Mouse (Mus musculus): ENCODE data around the gene 2510039O18Rik. TPM values are rescaled to one million over a fixed set of nuclear protein-coding genes. Genes with fewer than 3 reads are reported as not detected.

2510039O18Rik gene
- total RNA-seq, 1 experiment from 2014 or later: 50.6 TPM

- no peak for ATAC-seq (ENCODE audit: extremely low read depth, insufficient number of reproducible peaks, low FRiP score, poor library complexity, severe bottlenecking)
Measured at GRCm38 (mm10) chr4:147934611-147935010, 6.1 kb upstream of the 2510039O18Rik start.

- no peak for ATAC-seq (ENCODE audit: extremely low read depth, insufficient number of reproducible peaks, low FRiP score, poor library complexity, severe bottlenecking)
Measured at GRCm38 (mm10) chr4:147935904-147936303, 4.8 kb upstream of the 2510039O18Rik start.

GRCm38 (mm10) chr4:147936331-147936954, 4.3 kb upstream of the 2510039O18Rik start, which contains the start of gene Plod1:
Gene Plod1, minus strand, starts transcription at chr4:147936767.
- peak; percentile 33; the same call in 1 of the 2 replicates for ATAC-seq (ENCODE audit: extremely low read depth, insufficient number of reproducible peaks, low FRiP score, poor library complexity, severe bottlenecking)

GRCm38 (mm10) chr4:147937021-147937420, 3.7 kb upstream of the 2510039O18Rik start:
- ATAC-seq (ENCODE audit: extremely low read depth, insufficient number of reproducible peaks, low FRiP score, poor library complexity, severe bottlenecking): no peak

GRCm38 (mm10) chr4:147937486-147937885, 3.2 kb upstream of the 2510039O18Rik start:
- ATAC-seq (ENCODE audit: extremely low read depth, insufficient number of reproducible peaks, low FRiP score, poor library complexity, severe bottlenecking): no peak

GRCm38 (mm10) chr4:147938148-147939096, 2.3 kb upstream of the 2510039O18Rik start:
- no peak for ATAC-seq (ENCODE audit: extremely low read depth, insufficient number of reproducible peaks, low FRiP score, poor library complexity, severe bottlenecking)

GRCm38 (mm10) chr4:147940111-147940510, 584 bp upstream of the 2510039O18Rik start:
- ATAC-seq (ENCODE audit: extremely low read depth, insufficient number of reproducible peaks, low FRiP score, poor library complexity, severe bottlenecking): no peak

GRCm38 (mm10) chr4:147941045-147942020, 638 bp downstream of the 2510039O18Rik start:
- ATAC-seq (ENCODE audit: extremely low read depth, insufficient number of reproducible peaks, low FRiP score, poor library complexity, severe bottlenecking): no peak

GRCm38 (mm10) chr4:147943005-147943404, 2.3 kb downstream of the 2510039O18Rik start:
- no peak for ATAC-seq (ENCODE audit: extremely low read depth, insufficient number of reproducible peaks, low FRiP score, poor library complexity, severe bottlenecking)

- ATAC-seq (ENCODE audit: extremely low read depth, insufficient number of reproducible peaks, low FRiP score, poor library complexity, severe bottlenecking): no peak
Measured at GRCm38 (mm10) chr4:147947511-147947910, 6.8 kb downstream of the 2510039O18Rik start.

- peak; percentile 39; the same call in 1 of the 2 replicates for ATAC-seq (ENCODE audit: extremely low read depth, insufficient number of reproducible peaks, low FRiP score, poor library complexity, severe bottlenecking)
Measured at GRCm38 (mm10) chr4:147953590-147953989, 12.9 kb downstream of the 2510039O18Rik start.

GRCm38 (mm10) chr4:147957141-147957540, 16.4 kb downstream of the 2510039O18Rik start:
- ATAC-seq (ENCODE audit: extremely low read depth, insufficient number of reproducible peaks, low FRiP score, poor library complexity, severe bottlenecking): no peak

- peak; percentile 58 for ATAC-seq (ENCODE audit: extremely low read depth, insufficient number of reproducible peaks, low FRiP score, poor library complexity, severe bottlenecking)
Measured at GRCm38 (mm10) chr4:147959881-147960831, 19.5 kb downstream of the 2510039O18Rik start.

- no peak for ATAC-seq (ENCODE audit: extremely low read depth, insufficient number of reproducible peaks, low FRiP score, poor library complexity, severe bottlenecking)
Measured at GRCm38 (mm10) chr4:147962781-147963180, 22.1 kb downstream of the 2510039O18Rik start.

GRCm38 (mm10) chr4:147963623-147964022, 22.9 kb downstream of the 2510039O18Rik start:
- ATAC-seq (ENCODE audit: extremely low read depth, insufficient number of reproducible peaks, low FRiP score, poor library complexity, severe bottlenecking): no peak

- no peak for ATAC-seq (ENCODE audit: extremely low read depth, insufficient number of reproducible peaks, low FRiP score, poor library complexity, severe bottlenecking)
Measured at GRCm38 (mm10) chr4:147965712-147966111, 25.0 kb downstream of the 2510039O18Rik start.

GRCm38 (mm10) chr4:147968816-147969215, 28.1 kb downstream of the 2510039O18Rik start:
- no peak for ATAC-seq (ENCODE audit: extremely low read depth, insufficient number of reproducible peaks, low FRiP score, poor library complexity, severe bottlenecking)

- no peak for ATAC-seq (ENCODE audit: extremely low read depth, insufficient number of reproducible peaks, low FRiP score, poor library complexity, severe bottlenecking)
Measured at GRCm38 (mm10) chr4:147969337-147969736, 28.6 kb downstream of the 2510039O18Rik start.
